Mouse (Mus musculus): ENCODE results near the gene Olfr1120. TPM values are rescaled to one million over a fixed set of nuclear protein-coding genes. Genes with fewer than 3 reads are reported as not detected.
"Not testable (repeated sequence)": the region's sequence is repeated elsewhere in the genome, so short reads cannot be mapped to it uniquely, and the experiment has no call there.

Gene Olfr1120
- polyA plus RNA-seq (2014; fragmentation: Nextera tagmentation; extraction: Ambion mirVana): not detected in 2 replicates

- H3K4me3 ChIP-seq (replicated peaks; ENCODE audit: low read depth, low read length): no peak within 1 kb of the TSS
- no peaks in the 10 kb centered on the region for H3K4me1 ChIP-seq (ENCODE audit: control insufficient read depth, insufficient read depth, low read length)
- H3K36me3 ChIP-seq (ENCODE audit: control insufficient read depth, insufficient read depth, low read length): no peaks in the 10 kb centered on the region
- H3K9me3 ChIP-seq (ENCODE audit: control insufficient read depth, low read length): no peaks in the 10 kb centered on the region
- 56% methylated on average over 2 of the region's 2 CpGs for WGBS
- H3K27me3 ChIP-seq (ENCODE audit: control insufficient read depth, insufficient read depth, low read length): no peaks in the 10 kb centered on the region
- no peak within 1 kb of the TSS for H3K4me2 ChIP-seq (ENCODE audit: low read length)
- ATAC-seq (ENCODE audit: low FRiP score, low TSS enrichment) (no peak), DNase-seq (no peak)
- H3K9ac ChIP-seq (replicated peaks; ENCODE audit: low read length): no peak within 1 kb of the TSS
- no peak within 1 kb of the TSS for H3K27ac ChIP-seq (replicated peaks; ENCODE audit: low read depth, low read length)
Measured at GRCm38 (mm10) chr2:87354515-87354914, at the start of gene Olfr1120. Gene Olfr1120 (plus strand): TSS chr2:87354815.

- Histone ChIP-seq H3K9me3 (ENCODE audit: control insufficient read depth, low read length) (no peaks in the 10 kb centered on the region), H3K4me2 (ENCODE audit: low read length) (no peak within 1 kb of the TSS), H3K36me3 (ENCODE audit: control insufficient read depth, insufficient read depth, low read length) (no peaks in the 10 kb centered on the region), H3K9ac (replicated peaks; ENCODE audit: low read length) (no peak within 1 kb of the TSS), H3K4me1 (ENCODE audit: control insufficient read depth, insufficient read depth, low read length) (no peaks in the 10 kb centered on the region), H3K27ac (replicated peaks; ENCODE audit: low read depth, low read length) (no peak within 1 kb of the TSS), H3K27me3 (ENCODE audit: control insufficient read depth, insufficient read depth, low read length) (no peaks in the 10 kb centered on the region), H3K4me3 (replicated peaks; ENCODE audit: low read depth, low read length) (no peak within 1 kb of the TSS)
- no peak for DNase-seq
- whole genome bisulfite sequencing: 76% methylated on average over 1 of the region's 1 CpGs
- no peak for ATAC-seq (ENCODE audit: low FRiP score, low TSS enrichment)
Measured at GRCm38 (mm10) chr2:87307281-87307680, 47.3 kb upstream of the Olfr1120 start, which contains the start of gene Olfr1118. Gene Olfr1118 (plus strand): TSS chr2:87307581.

- not testable (repeated sequence) for H3K4me1 ChIP-seq (ENCODE audit: control insufficient read depth, insufficient read depth, low read length); DNase-seq; ATAC-seq (ENCODE audit: low FRiP score, low TSS enrichment); H3K9me3 ChIP-seq (ENCODE audit: control insufficient read depth, low read length); H3K4me3 ChIP-seq (replicated peaks; ENCODE audit: low read depth, low read length); H3K4me2 ChIP-seq (ENCODE audit: low read length); H3K27ac ChIP-seq (replicated peaks; ENCODE audit: low read depth, low read length); H3K9ac ChIP-seq (replicated peaks; ENCODE audit: low read length); H3K27me3 ChIP-seq (ENCODE audit: control insufficient read depth, insufficient read depth, low read length); H3K36me3 ChIP-seq (ENCODE audit: control insufficient read depth, insufficient read depth, low read length)
- 96% methylated on average over 2 of the region's 2 CpGs for WGBS
Measured at GRCm38 (mm10) chr2:87360121-87360520, 5.5 kb downstream of the Olfr1120 start.

- H3K4me3 ChIP-seq (replicated peaks; ENCODE audit: low read depth, low read length): no peak within 1 kb of the TSS
- H3K9ac ChIP-seq (replicated peaks; ENCODE audit: low read length): no peak within 1 kb of the TSS
- 31% methylated on average over 1 of the region's 1 CpGs for WGBS
- H3K4me1 ChIP-seq (ENCODE audit: control insufficient read depth, insufficient read depth, low read length): no peaks in the 10 kb centered on the region
- H3K27me3 ChIP-seq (ENCODE audit: control insufficient read depth, insufficient read depth, low read length): no peaks in the 10 kb centered on the region
- no peak within 1 kb of the TSS for H3K4me2 ChIP-seq (ENCODE audit: low read length)
- no peaks in the 10 kb centered on the region for H3K36me3 ChIP-seq (ENCODE audit: control insufficient read depth, insufficient read depth, low read length)
- H3K27ac ChIP-seq (replicated peaks; ENCODE audit: low read depth, low read length): no peak within 1 kb of the TSS
- ATAC-seq (ENCODE audit: low FRiP score, low TSS enrichment): no peak
- no peaks in the 10 kb centered on the region for H3K9me3 ChIP-seq (ENCODE audit: control insufficient read depth, low read length)
- no peak for DNase-seq
Measured at GRCm38 (mm10) chr2:87369595-87369994, 15.0 kb downstream of the Olfr1120 start, which contains the start of gene Olfr1121. Gene Olfr1121 (plus strand): TSS chr2:87369895.

DNA sequence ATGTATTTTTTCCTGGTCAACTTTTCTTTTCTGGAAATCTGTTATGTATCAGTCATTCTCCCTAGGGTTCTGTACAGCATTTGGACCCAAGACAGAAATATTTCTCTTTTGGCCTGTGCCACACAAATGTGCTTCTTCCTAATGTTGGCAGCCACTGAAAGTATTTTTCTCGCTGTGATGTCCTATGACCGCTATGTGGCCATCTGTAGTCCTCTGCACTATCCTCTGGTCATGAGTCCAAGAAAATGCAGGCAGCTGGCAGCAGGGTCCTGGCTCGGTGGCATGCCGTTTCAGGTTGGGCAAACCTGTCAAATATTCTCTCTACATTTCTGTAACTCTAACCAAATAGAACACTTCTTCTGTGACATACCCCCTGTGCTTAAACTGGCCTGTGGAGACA lies 17.1 kb downstream of the Olfr1120 start:
- DNase-seq: no peak
- H3K4me1 ChIP-seq (ENCODE audit: control insufficient read depth, insufficient read depth, low read length): no peaks in the 10 kb centered on the region

GRCm38 (mm10) chr2:87383935-87384334 lies 29.3 kb downstream of the Olfr1120 start:
- H3K4me3 ChIP-seq (replicated peaks; ENCODE audit: low read depth, low read length): no peak overlapping the region
- H3K9ac ChIP-seq (replicated peaks; ENCODE audit: low read length): no peak overlapping the region
- DNase-seq (no peak), ATAC-seq (ENCODE audit: low FRiP score, low TSS enrichment) (no peak)
- no peaks in the 10 kb centered on the region for H3K4me1 ChIP-seq (ENCODE audit: control insufficient read depth, insufficient read depth, low read length)
- WGBS: 89% methylated on average over 2 of the region's 2 CpGs
- no peak overlapping the region for H3K27ac ChIP-seq (replicated peaks; ENCODE audit: low read depth, low read length)
- H3K9me3 ChIP-seq (ENCODE audit: control insufficient read depth, low read length): no peaks in the 10 kb centered on the region
- no peaks in the 10 kb centered on the region for H3K27me3 ChIP-seq (ENCODE audit: control insufficient read depth, insufficient read depth, low read length)
- H3K36me3 ChIP-seq (ENCODE audit: control insufficient read depth, insufficient read depth, low read length): no peaks in the 10 kb centered on the region
- H3K4me2 ChIP-seq (ENCODE audit: low read length): no peak overlapping the region

More for the DNA sequence above, 17.1 kb downstream of the Olfr1120 start:
- no peaks in the 10 kb centered on the region for H3K36me3 ChIP-seq (ENCODE audit: control insufficient read depth, insufficient read depth, low read length)
- H3K4me2 ChIP-seq (ENCODE audit: low read length): no peak overlapping the region
- WGBS: 91% methylated on average over 4 of the region's 4 CpGs
- no peak overlapping the region for H3K27ac ChIP-seq (replicated peaks; ENCODE audit: low read depth, low read length)
- no peaks in the 10 kb centered on the region for H3K9me3 ChIP-seq (ENCODE audit: control insufficient read depth, low read length)
- ATAC-seq (ENCODE audit: low FRiP score, low TSS enrichment): no peak
- H3K4me3 ChIP-seq (replicated peaks; ENCODE audit: low read depth, low read length): no peak overlapping the region
- H3K9ac ChIP-seq (replicated peaks; ENCODE audit: low read length): no peak overlapping the region
- H3K27me3 ChIP-seq (ENCODE audit: control insufficient read depth, insufficient read depth, low read length): no peaks in the 10 kb centered on the region

DNA sequence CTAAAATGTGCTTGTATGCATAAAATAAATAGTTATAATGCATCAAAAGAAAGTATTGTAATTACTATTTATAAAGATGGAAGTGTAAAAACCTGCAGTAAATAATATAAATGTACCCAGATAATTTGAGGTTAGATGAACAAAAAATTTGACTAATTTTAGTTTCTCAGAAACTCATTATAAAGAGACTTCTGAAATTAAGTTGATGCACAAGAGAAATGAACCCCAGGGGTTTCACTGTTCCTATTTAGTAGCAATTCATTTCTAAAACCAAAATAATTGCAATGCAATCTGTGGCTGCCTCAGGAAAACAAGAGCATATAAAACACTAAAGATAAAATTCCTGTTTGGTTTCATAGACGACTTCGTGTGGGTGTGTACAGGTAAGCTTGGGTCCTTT lies 30.9 kb downstream of the Olfr1120 start, which contains the start of gene Olfr1122:
Gene Olfr1122 (plus strand): TSS at position 301 of the 400 bp plus-strand sequence.
- ATAC-seq (ENCODE audit: low FRiP score, low TSS enrichment) (no peak), DNase-seq (no peak)

GRCm38 (mm10) chr2:87393605-87394004 lies 39.0 kb downstream of the Olfr1120 start:
- DNase-seq; H3K9me3 ChIP-seq (ENCODE audit: control insufficient read depth, low read length); H3K27ac ChIP-seq (replicated peaks; ENCODE audit: low read depth, low read length); H3K4me3 ChIP-seq (replicated peaks; ENCODE audit: low read depth, low read length); H3K4me1 ChIP-seq (ENCODE audit: control insufficient read depth, insufficient read depth, low read length); H3K9ac ChIP-seq (replicated peaks; ENCODE audit: low read length); H3K4me2 ChIP-seq (ENCODE audit: low read length); H3K27me3 ChIP-seq (ENCODE audit: control insufficient read depth, insufficient read depth, low read length); H3K36me3 ChIP-seq (ENCODE audit: control insufficient read depth, insufficient read depth, low read length): not testable (repeated sequence)
- WGBS: 93% methylated on average over 5 of the region's 5 CpGs
- ATAC-seq (ENCODE audit: low FRiP score, low TSS enrichment): peak; percentile 70; the same call in 1 of the 2 replicates

More for the DNA sequence above, 30.9 kb downstream of the Olfr1120 start, which contains the start of gene Olfr1122:
- no peak within 1 kb of the TSS for H3K4me3 ChIP-seq (replicated peaks; ENCODE audit: low read depth, low read length)
- H3K27ac ChIP-seq (replicated peaks; ENCODE audit: low read depth, low read length): no peak within 1 kb of the TSS
- no peak within 1 kb of the TSS for H3K9ac ChIP-seq (replicated peaks; ENCODE audit: low read length)
- H3K36me3 ChIP-seq (ENCODE audit: control insufficient read depth, insufficient read depth, low read length): no peaks in the 10 kb centered on the region
- H3K4me2 ChIP-seq (ENCODE audit: low read length): no peak within 1 kb of the TSS
- no peaks in the 10 kb centered on the region for H3K27me3 ChIP-seq (ENCODE audit: control insufficient read depth, insufficient read depth, low read length)
- WGBS: 88% methylated on average over 2 of the region's 2 CpGs
- H3K4me1 ChIP-seq (ENCODE audit: control insufficient read depth, insufficient read depth, low read length): no peaks in the 10 kb centered on the region
- no peaks in the 10 kb centered on the region for H3K9me3 ChIP-seq (ENCODE audit: control insufficient read depth, low read length)

GRCm38 (mm10) chr2:87394686-87395085 lies 40.1 kb downstream of the Olfr1120 start:
- not testable (repeated sequence) for H3K9ac ChIP-seq (replicated peaks; ENCODE audit: low read length); H3K27ac ChIP-seq (replicated peaks; ENCODE audit: low read depth, low read length); H3K4me2 ChIP-seq (ENCODE audit: low read length); H3K36me3 ChIP-seq (ENCODE audit: control insufficient read depth, insufficient read depth, low read length); H3K27me3 ChIP-seq (ENCODE audit: control insufficient read depth, insufficient read depth, low read length); H3K9me3 ChIP-seq (ENCODE audit: control insufficient read depth, low read length); H3K4me3 ChIP-seq (replicated peaks; ENCODE audit: low read depth, low read length); H3K4me1 ChIP-seq (ENCODE audit: control insufficient read depth, insufficient read depth, low read length)
- DNase-seq (peak; percentile 16), ATAC-seq (ENCODE audit: low FRiP score, low TSS enrichment) (0 out of 2 replicates have a peak, but pooled peaks have one; percentile 5)
- 87% methylated on average over 7 of the region's 7 CpGs for WGBS

Data from midbrain, embryonic 14.5 days (tissue).